Mouse (Mus musculus): Measurements from ENCODE around the gene Espl1. TPM values are rescaled to one million over a fixed set of nuclear protein-coding genes. Genes with fewer than 3 reads are reported as not detected.

Espl1 gene
- total and polyA plus RNA-seq, 3 experiments, result 15.8 to 145 (median 35.5) TPM

DNA sequence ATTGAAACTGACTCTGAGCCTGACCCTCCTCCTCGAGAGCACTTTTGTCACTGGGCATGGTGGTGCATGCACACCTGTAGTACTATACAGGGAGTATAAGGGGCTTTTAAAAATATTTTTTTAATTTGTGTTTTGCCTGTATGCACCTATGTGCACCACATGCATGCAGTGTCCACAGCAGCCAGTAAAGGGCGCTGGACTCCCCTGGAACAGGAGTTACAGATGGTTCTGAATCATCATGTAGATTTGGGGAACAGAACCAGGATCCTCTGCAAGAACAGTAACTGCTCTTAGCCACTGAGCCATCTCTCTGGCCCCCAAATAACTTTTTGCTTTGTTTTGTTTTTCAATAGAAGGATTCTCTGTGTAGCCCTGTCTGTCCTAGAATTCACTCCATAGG is 56.1 kb downstream of the Espl1 start:
- Histone ChIP-seq H3K27me3 (ENCODE audit: insufficient read depth, low read length) (peaks cover 29% of the 10 kb centered on the region), H3K9me3 (replicated peaks) (peaks cover 11% of the 10 kb centered on the region), H3K4me1 (ENCODE audit: insufficient read depth, low read depth, low read length) (peaks cover 22% of the 10 kb centered on the region), H3K4me3 (ENCODE audit: low read depth, low read length) (no peak overlapping the region), H3K36me3 (replicated peaks) (peaks cover 16% of the 10 kb centered on the region)
- ATAC-seq (ENCODE audit: extremely low read depth, insufficient number of reproducible peaks, low FRiP score, poor library complexity, severe bottlenecking) (no peak), DNase-seq (ENCODE audit: low spot score) (no peak)
- TF ChIP-seq POLR2AphosphoS5 (IDR thresholded peaks at IDR 0.05; ENCODE audit: insufficient replicate concordance, low read depth, low read length), result no peak
- no peak for TF ChIP-seq TAL1 (conservative IDR thresholded peaks at IDR 0.05; ENCODE audit: low read depth, low read length)
- TF ChIP-seq GATA1 (IDR thresholded peaks at IDR 0.05; ENCODE audit: borderline replicate concordance, low read length), result no peak
- no peak for TF ChIP-seq GATA2 (IDR thresholded peaks at IDR 0.05; ENCODE audit: borderline replicate concordance, low read depth, low read length)
- TF ChIP-seq CTCF (IDR thresholded peaks at IDR 0.05; ENCODE audit: low read depth, low read length), result no peak

DNA sequence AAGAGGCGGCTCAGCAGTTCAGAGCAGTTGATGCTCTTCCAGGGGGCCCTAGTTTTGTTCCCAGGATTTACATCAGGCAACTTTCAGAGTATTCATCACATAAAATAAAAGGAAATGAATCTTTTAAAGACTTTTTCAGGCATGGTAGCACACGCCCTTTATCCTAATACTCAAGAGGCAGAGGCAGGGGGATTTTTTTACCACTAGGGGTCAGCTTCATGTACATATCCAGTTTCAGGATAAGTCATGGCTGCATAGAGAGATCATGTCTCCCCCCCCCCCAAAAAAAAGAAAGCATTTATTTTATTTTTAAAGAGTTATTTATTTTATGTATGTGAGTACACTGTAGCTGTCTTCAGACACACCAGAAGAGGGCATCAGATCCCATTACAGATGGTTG is 57.9 kb downstream of the Espl1 start:
- Histone ChIP-seq H3K27me3 (ENCODE audit: insufficient read depth, low read length) (peaks cover 46% of the 10 kb centered on the region), H3K4me1 (ENCODE audit: insufficient read depth, low read depth, low read length) (peaks cover 20% of the 10 kb centered on the region)

DNA sequence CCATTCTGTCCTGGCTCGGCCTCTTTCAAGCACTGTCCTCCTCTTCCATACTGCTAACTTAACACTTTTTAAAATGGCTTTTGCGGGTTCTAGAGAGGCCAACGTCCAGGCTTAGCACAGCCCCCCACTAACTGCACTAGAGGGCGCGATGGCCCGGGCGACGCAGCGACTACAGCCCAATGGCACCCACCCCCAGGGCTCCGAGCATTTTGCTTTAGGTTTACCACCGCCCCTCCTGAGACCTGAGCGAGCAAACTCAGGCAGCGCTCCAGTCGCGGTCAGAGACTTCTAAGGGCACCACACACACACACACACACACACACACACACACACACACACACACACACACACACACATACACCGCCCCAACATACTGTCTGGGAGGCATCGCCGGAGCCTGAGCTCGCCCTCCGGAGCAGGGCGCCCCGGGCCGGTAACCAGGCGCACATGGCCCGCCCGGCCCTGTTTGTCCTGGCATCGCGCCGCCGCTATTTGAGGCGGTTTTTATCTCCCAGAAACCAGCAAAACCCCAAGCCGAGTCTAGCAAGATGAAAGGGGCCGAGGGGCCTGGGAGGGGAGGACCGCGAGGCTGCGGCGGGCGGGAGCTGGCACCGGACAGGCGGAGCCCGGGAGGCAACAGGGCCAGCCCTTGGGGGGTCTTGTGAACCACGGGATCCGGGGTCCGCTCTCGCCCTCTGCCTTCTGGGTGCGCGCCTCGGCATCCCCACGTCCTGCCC is 59.2 kb downstream of the Espl1 start:
- no peak for ATAC-seq (ENCODE audit: extremely low read depth, insufficient number of reproducible peaks, low FRiP score, poor library complexity, severe bottlenecking)
- Histone ChIP-seq H3K36me3 (replicated peaks) (no peaks in the 10 kb centered on the region), H3K4me3 (ENCODE audit: low read depth, low read length) (no peak overlapping the region; the same call in 1 of the 2 replicates)

More for the DNA sequence above, 57.9 kb downstream of the Espl1 start:
- no peak for ATAC-seq (ENCODE audit: extremely low read depth, insufficient number of reproducible peaks, low FRiP score, poor library complexity, severe bottlenecking)
- Histone ChIP-seq H3K4me3 (ENCODE audit: low read depth, low read length) (no peak overlapping the region), H3K36me3 (replicated peaks) (peaks cover 3% of the 10 kb centered on the region), H3K9me3 (replicated peaks) (peaks cover 11% of the 10 kb centered on the region)
- TF ChIP-seq POLR2AphosphoS5 (IDR thresholded peaks at IDR 0.05; ENCODE audit: insufficient replicate concordance, low read depth, low read length) (no peak), GATA1 (IDR thresholded peaks at IDR 0.05; ENCODE audit: borderline replicate concordance, low read length) (no peak), TAL1 (conservative IDR thresholded peaks at IDR 0.05; ENCODE audit: low read depth, low read length) (no peak), CTCF (IDR thresholded peaks at IDR 0.05; ENCODE audit: low read depth, low read length) (no peak), GATA2 (IDR thresholded peaks at IDR 0.05; ENCODE audit: borderline replicate concordance, low read depth, low read length) (no peak)
- no peak for DNase-seq (ENCODE audit: low spot score)

DNA sequence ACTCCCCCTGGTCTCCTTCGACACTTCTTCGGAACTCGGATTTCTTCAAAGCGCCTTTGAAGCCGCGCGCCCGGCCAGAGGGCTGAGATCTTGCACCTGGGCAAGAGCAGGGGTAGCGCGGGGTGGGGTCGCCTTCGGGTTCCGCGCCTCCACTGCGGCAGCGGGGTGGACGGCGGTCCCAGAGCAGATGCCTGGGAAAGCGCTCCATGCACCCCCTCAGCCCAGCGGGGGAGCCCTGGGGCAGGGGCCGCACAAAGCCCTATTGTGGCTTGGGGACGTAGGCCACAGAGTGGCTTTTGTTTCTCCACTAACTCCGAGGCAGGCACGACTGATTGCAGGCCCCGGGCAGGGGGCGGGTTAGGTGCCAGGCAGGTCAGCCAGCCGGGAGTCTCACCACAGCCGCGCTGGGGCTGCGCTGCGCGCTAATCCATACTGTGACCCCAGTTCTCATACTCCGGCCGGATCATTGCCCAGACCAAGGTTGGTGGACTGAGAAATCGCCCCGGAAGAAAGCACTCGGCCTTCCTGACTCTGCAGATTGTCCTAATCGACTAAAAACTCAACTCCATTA is 59.9 kb downstream of the Espl1 start:
- ATAC-seq (ENCODE audit: extremely low read depth, insufficient number of reproducible peaks, low FRiP score, poor library complexity, severe bottlenecking), result no peak
- Histone ChIP-seq H3K36me3 (replicated peaks) (no peaks in the 10 kb centered on the region), H3K27me3 (ENCODE audit: insufficient read depth, low read length) (peaks cover 61% of the 10 kb centered on the region), H3K4me3 (ENCODE audit: low read depth, low read length) (no peak overlapping the region; the same call in 1 of the 2 replicates), H3K9me3 (replicated peaks) (peaks cover 11% of the 10 kb centered on the region), H3K4me1 (ENCODE audit: insufficient read depth, low read depth, low read length) (peaks cover 13% of the 10 kb centered on the region)
- DNase-seq (ENCODE audit: low spot score), result no peak
- no peak for TF ChIP-seq GATA1 (IDR thresholded peaks at IDR 0.05; ENCODE audit: borderline replicate concordance, low read length)
- no peak for TF ChIP-seq POLR2AphosphoS5 (IDR thresholded peaks at IDR 0.05; ENCODE audit: insufficient replicate concordance, low read depth, low read length)
- TF ChIP-seq GATA2 (IDR thresholded peaks at IDR 0.05; ENCODE audit: borderline replicate concordance, low read depth, low read length), result no peak
- TF ChIP-seq CTCF (IDR thresholded peaks at IDR 0.05; ENCODE audit: low read depth, low read length), result no peak
- TF ChIP-seq TAL1 (conservative IDR thresholded peaks at IDR 0.05; ENCODE audit: low read depth, low read length), result no peak

More for the DNA sequence above, 59.2 kb downstream of the Espl1 start:
- no peak for DNase-seq (ENCODE audit: low spot score)
- Histone ChIP-seq H3K4me1 (ENCODE audit: insufficient read depth, low read depth, low read length) (peaks cover 15% of the 10 kb centered on the region), H3K9me3 (replicated peaks) (peaks cover 11% of the 10 kb centered on the region), H3K27me3 (ENCODE audit: insufficient read depth, low read length) (peaks cover 59% of the 10 kb centered on the region)
- TF ChIP-seq CTCF (IDR thresholded peaks at IDR 0.05; ENCODE audit: low read depth, low read length), result no peak
- TF ChIP-seq GATA1 (IDR thresholded peaks at IDR 0.05; ENCODE audit: borderline replicate concordance, low read length), result no peak
- TF ChIP-seq POLR2AphosphoS5 (IDR thresholded peaks at IDR 0.05; ENCODE audit: insufficient replicate concordance, low read depth, low read length), result no peak
- TF ChIP-seq GATA2 (IDR thresholded peaks at IDR 0.05; ENCODE audit: borderline replicate concordance, low read depth, low read length), result no peak
- no peak for TF ChIP-seq TAL1 (conservative IDR thresholded peaks at IDR 0.05; ENCODE audit: low read depth, low read length)

DNA sequence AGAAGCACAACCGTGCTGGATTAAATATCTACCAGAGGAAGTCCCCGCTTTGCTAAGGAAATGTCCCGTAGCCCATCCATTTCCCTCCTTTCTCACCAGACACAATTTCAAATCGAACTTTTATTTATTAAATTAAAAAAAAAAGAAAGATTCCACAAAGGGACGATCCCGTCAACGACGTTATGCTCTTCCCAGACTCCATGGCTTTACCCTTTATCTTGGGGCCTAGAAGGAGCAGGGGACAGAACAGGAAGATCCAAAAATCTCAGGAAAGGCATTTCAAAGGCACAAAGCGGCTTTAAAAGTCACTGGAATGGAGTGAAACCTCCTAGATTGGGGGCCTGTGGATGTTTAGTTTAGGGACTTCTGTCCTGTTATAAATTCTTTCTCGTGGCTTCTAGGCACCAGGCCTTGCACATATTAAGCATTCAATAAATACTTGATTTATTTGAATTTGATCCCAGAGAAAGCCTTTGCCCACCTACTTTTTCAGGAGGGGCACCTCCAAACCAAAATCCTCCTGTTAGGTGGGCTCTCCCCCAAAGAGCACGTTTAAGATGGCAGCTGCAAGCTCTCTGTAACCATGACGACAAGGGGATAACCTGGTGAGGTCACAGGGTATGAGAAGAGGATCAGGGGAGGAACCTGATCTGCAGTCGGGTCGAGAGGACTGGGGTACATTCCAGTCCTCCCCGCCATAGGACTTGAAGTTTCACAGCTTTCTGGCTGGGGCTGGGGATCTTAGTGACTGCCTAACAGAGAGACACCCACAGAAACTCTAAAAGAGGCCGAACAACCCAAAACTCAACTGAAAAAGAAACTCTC is 60.6 kb downstream of the Espl1 start:
- Histone ChIP-seq H3K4me3 (ENCODE audit: low read depth, low read length) (no peak overlapping the region), H3K36me3 (replicated peaks) (no peaks in the 10 kb centered on the region), H3K4me1 (ENCODE audit: insufficient read depth, low read depth, low read length) (peaks cover 9% of the 10 kb centered on the region), H3K9me3 (replicated peaks) (peaks cover 11% of the 10 kb centered on the region), H3K27me3 (ENCODE audit: insufficient read depth, low read length) (peaks cover 65% of the 10 kb centered on the region)
- ATAC-seq (ENCODE audit: extremely low read depth, insufficient number of reproducible peaks, low FRiP score, poor library complexity, severe bottlenecking) (no peak), DNase-seq (ENCODE audit: low spot score) (no peak)
- no peak for TF ChIP-seq GATA1 (IDR thresholded peaks at IDR 0.05; ENCODE audit: borderline replicate concordance, low read length)
- no peak for TF ChIP-seq CTCF (IDR thresholded peaks at IDR 0.05; ENCODE audit: low read depth, low read length)
- TF ChIP-seq POLR2AphosphoS5 (IDR thresholded peaks at IDR 0.05; ENCODE audit: insufficient replicate concordance, low read depth, low read length), result no peak
- no peak for TF ChIP-seq GATA2 (IDR thresholded peaks at IDR 0.05; ENCODE audit: borderline replicate concordance, low read depth, low read length)
- TF ChIP-seq TAL1 (conservative IDR thresholded peaks at IDR 0.05; ENCODE audit: low read depth, low read length), result no peak

All from G1E (cell line).